Mouse (Mus musculus): Measurements from ENCODE around the gene Ccl4.

Ccl4 gene

DNA sequence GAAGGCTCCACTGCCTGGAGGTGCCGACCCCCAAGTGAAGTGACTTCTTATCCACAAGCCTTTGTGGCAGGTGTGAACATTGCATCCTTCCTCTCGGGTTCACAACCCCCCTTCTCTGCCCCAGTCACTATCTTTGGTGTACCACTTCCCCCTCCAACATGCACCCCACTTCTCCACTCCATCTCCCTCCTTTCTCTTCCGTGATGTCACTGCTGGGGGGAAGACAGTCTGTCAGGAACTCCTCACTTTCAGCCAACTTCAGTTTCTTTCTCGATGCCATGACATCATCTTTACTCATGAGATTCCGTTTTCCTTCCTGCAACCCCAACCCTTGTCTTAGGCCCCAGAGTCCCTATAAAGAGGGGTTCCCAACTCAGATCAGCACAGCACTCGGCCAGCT lies at the start of gene Ccl4:
TSS of gene Ccl4 (plus strand) at position 381 of the 400 bp plus-strand sequence.
- DNase-seq (ENCODE audit: low read depth, low spot score), result peak; percentile 19

DNA sequence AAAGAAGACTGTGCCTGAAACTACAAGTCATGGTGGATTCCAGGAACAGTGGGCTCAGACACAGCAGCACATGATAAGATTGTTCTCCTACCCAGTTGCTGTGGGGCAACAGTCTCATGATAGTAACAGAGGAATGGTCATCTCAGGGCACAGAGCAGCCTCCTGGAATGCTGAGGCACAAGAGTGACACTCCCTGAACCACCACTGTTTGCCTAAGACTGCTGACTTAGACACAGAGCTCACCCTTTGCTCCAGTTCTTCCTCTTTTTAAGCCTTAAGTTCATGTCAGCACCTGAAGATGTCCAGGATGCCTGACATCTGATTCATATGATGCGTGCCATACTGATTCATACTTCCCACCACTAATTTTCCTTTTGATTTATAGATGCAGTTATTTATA lies 45.8 kb upstream of the Ccl4 start:
- DNase-seq (ENCODE audit: low read depth, low spot score), result no peak

DNA sequence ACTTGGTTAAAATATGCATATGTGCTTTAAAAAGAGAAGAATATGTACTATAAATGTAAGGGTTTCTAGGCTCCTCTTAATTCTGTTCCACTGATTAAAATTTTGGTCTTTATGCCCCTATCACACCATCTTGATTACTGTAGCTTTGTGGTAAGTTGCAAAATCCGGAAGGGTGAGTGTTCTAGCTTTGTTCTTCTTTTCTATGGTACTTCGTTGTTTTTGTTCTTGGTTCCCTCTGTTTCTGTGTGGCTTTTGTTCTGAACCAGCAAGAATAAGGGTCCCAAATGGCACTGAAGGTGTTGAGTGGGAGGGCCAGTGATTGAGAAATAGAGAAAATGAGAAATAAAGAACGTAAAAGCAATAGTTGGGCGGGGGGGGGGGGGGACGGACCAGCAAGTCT lies 44.1 kb upstream of the Ccl4 start:
- DNase-seq (ENCODE audit: low read depth, low spot score), result no peak

DNA sequence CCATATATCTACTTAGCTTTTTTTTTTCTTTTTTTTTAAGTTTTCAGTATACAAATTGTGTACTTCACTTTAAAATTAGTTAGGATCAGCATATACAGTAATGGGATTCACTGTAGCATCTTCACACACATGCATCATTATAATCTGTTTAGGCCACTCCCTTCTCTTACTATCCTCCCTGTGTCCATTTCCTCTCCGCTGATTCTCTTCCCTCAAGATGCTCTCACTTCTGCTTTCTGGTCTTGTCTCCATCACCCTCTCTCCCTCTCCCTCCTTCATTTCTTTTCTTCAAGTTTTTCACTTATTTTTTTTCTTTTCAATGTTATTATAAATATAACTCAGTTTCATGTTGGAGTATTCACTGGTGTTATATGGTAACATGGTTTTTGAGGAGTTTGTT lies 43.3 kb upstream of the Ccl4 start:
- no peak for DNase-seq (ENCODE audit: low read depth, low spot score)

DNA sequence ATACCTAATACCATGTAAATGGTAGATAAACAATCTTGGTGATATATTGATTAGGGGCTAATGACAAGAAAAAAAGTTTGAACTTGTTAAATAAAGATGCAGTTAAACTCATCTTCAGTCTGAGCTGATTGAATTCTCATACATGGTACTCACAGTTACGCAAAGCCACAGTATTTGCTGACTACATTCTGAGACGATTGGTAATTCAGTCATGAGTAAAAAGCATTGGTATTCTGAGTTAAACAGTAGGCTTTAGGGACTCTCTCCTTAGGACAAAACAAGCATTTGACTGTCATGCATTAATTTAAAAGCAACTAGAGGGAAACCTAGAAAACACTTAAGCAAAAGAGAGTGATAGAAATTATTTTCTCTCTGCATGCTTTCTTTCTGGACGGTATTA lies 38.8 kb upstream of the Ccl4 start:
- no peak for DNase-seq (ENCODE audit: low read depth, low spot score)

DNA sequence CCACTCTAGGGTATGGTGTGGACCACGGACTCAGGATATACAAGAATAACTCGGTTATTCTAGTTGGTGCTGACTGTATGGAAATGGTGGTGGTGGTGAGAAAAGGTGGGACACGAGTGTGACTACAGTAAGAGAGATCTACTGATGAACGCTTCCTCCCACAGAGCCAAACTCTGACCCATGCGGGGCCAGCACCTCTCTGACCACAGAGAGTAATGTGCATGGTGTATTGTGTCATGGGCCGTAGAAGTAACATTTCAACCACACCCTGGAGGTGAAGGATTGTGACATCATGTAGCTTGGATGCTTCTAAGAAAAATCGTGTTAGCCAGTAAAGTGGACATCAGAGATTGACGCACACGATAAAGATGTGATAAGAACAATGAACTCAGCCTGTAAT lies 33.6 kb upstream of the Ccl4 start:
- DNase-seq (ENCODE audit: low read depth, low spot score), result no peak

DNA sequence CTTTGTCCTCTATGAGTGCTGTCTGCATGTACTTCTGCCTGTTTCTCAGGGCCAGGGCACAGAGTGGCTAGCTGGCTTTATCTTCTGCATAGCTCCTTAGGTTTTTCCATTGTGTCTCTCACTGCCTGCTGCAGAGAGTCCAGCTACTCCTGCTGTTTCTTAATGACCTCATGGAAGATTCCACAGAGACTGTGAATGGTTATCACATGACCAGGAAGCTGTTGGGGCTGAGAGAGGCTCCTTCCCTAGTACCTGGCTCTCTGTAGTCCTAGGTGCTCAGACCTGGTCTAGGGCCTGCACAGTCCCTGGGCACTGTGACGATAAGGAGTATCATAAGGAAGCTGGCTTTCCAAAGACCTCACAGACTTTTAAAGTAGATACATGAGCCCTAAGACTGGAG lies 31.8 kb upstream of the Ccl4 start:
- DNase-seq (ENCODE audit: low read depth, low spot score), result peak; percentile 11

DNA sequence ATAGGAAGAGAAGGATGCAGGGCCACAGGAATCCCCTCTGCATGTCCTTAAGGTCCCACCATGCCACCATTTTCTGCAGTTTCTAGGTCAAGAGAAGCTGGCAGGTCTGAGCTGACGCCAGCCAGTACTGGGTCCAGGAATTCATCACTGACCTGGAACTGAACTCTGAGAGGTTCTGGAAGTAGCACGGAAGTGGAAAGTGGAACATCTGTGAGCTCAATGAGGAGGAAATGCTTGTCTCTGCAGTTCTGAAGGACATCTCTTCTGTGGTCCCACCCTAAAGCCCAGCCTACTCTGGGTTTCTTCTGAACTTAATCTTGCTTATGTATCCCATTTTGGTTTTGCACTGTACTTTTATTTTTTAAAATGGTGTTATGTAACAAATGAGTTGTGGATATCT lies 31.3 kb upstream of the Ccl4 start:
- DNase-seq (ENCODE audit: low read depth, low spot score), result no peak

DNA sequence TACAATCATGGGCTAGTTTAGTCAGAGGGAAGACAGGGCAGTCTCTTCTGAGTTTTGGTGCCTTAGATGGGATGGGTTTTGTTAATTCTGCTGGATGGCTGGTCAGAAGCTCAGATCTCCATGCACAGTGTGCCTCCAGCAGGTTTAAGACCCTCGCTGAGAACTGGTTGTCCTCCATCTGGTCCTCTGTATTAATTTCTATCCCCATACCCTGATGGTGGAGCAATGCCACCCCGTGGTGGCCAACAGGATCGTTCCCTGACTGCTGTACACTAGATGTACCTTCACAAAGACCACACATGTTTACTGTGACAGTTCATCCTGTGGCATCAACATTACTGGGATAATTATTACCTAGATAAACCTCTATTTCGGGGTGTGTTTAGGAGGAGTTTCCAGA lies 29.6 kb upstream of the Ccl4 start:
- DNase-seq (ENCODE audit: low read depth, low spot score), result no peak

DNA sequence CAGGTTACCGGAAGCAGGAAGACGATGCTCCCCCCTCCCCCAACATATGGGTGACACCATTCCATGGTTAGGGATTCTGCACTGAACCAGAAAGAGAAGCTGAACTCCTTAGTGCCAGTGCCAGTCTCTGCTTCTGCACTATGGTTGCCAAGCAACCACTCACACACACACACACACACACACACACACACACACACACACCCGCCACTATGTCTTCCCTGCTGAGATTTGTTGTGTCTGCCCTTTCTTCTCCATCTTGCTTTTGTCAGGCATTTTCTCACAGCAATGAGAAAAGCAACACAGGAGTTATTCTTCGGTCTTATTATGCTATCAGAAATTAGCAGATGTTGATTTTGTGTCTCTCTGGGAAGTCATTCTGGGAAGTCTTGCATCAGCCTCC lies 28.0 kb upstream of the Ccl4 start:
- DNase-seq (ENCODE audit: low read depth, low spot score), result peak; percentile 21

DNA sequence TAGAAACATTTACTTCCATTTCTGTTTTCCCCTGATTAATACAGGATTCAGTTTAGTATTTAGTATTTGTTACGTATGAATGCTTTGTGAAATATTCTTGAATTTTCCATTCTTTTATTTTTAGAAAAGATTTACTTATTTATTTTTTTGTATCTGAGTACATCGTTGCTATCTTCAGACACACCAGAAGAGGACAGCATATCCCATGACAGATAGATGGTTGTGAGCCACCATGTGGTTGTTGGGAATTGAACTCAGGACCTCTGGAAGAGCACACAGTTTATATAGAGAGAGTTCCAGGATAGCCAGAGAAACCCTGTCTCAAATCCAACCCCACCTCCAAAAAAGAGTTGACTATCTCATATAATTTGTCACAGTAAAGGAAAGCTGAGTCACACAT lies 27.5 kb upstream of the Ccl4 start:
- no peak for DNase-seq (ENCODE audit: low read depth, low spot score)

DNA sequence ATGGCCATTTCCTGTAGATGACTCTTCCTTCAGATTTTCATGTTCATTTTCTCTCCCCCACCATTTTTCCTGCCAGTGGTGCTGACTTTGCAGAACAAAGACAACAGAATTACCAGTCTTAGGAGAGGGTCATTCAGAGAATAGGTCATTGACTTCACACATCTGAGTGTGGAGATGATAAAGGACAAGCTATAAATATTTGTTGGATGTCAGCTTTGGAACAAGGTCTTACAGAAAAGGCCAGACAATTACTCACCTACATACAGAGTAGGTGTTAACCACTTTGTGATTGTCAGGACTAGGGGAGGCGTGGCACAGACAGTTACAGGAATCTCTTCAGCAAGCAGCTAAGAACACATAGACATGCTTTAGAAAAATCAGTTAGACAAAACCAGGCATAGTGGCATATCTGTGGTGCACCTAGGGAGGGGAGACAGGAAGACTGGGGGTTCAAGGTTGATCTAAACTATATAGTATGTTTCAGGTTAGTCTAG lies 25.6 kb upstream of the Ccl4 start:
- no peak for DNase-seq (ENCODE audit: low read depth, low spot score)

DNA sequence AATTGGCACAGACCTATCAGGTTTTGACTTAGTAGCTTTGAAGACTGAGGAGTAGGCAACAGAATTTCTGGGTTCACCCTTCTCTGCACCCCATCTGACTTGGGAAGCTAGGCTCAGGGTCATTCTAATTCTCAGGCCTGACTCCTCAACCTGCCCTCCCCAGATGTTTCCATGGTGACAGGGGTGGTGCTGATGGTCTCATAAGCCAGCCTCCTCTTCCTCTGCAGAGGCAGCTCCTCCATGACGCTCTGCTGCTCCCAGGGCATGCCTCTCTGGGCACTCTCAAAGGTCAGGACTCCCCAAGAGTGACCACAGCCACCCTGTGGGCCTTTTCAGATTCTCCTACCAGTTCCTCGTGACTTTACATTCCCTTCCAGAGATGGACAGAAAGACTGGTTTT lies 23.4 kb upstream of the Ccl4 start:
- DNase-seq (ENCODE audit: low read depth, low spot score), result no peak

DNA sequence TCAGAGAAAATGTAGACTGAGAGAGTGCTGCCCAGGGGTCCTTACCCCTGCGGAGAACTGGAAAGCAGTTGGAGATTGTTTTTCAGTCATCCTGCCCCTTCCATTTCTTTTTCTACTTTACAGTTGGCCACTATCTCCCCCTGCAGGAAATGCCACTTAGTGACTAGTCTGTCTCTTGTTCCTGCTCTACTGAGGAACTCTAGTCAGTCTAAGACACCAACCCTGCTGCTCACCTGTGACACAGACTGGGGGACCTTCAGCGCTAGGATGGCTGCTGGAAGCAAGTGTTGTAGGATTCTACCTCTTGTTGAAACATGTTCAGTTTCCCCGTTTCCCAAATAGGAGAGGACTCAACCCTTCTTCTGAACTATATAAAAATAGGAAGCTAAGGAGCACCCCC lies 22.9 kb upstream of the Ccl4 start:
- no peak for DNase-seq (ENCODE audit: low read depth, low spot score)

DNA sequence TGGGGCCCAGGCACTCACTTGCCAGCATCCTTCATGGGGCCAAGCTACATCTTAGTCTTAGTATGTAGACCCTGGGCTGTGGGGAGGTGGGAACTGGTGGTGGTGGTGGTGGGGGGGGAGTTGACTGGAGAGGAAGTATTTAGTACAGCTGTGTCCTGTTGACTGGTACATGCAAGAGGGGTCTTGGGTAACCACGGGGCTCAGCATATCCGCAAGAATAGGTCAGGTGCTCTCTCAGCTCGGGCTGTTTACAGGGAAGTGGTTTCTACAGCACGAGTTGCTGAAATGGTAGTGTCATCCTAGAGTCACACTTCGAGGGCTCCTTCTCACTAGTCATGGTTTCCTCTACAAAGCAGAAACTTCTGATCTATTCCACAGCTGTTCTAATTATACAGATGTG lies 22.2 kb upstream of the Ccl4 start:
- peak; percentile 35 for DNase-seq (ENCODE audit: low read depth, low spot score)

DNA sequence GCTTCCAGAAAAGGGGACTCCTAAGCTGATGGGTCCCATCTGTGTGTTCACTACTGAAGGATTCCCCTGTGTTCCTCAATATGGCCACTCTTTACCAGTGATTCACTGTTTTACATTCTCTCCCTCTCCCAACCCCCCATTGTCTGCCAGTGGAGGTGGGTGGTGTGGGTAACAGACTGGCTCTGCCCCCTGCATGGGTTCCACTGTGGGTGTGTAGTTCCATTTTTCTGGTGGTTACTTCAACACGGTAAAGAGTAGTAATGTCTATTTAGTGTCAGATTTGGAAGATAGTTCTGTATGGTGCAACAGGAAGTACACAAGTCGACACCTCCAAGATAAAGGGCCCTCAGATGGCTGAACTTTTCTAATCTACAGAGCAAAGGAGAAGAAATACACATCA lies 21.2 kb upstream of the Ccl4 start:
- no peak for DNase-seq (ENCODE audit: low read depth, low spot score)

DNA sequence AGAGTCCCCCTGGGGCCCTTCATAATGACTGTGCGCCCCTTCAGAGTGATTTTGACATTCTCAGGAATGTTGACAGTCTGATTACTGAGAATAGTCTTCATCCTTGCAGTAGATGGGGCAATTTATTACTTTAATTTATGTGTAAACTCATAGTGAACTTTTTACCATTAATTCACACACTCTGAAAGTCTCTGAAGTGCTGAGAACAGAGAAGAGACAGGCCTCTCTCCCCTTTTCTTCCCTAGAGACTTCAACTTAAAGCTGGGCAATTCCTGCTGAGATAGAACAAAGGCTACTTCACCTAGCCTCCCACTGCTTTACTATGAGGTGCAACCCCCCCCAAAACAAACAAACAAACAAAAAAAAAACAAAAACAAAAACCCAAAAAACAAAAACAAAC lies 16.9 kb upstream of the Ccl4 start, which contains the start of gene Rpl9-ps1:
TSS of gene Rpl9-ps1 (minus strand) at position 101 of the 400 bp plus-strand sequence.
- no peak for DNase-seq (ENCODE audit: low read depth, low spot score)

DNA sequence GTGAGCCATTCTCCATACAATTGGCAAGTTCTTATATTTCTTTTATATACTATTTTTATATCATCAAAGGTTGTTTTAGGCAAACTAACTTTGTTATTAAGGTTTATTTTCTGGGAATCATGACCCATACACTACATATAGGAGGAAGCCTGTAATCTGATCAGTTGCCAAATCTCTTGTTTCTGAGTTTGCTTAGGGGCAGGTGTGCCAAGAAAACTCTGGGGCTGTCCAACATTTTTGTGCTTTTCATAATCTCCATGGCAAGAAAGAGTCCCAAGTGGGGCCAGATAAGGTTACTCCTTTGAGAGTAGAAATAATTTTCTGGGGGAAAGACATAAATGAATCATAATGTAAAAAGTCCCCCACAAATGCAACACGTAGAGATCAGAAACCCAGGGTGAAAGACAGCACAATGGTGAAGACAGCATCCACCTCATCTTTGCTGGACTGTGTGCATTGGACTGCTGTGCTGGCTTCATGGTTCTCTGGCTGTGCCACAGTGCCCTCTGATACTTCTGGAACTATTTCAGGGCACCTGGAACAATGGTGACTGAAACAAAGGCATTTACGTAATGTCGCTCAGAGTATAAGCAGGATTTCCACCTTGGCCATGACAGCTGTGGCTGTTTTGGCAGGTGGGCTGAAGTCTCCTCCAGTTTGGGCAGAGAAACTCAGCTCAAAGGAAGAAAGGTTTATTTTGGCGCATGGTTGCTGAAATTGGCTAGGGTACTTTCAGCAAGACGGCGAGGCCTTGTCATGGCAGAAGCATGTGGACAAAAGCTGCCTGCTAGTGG lies 15.8 kb upstream of the Ccl4 start:
- DNase-seq (ENCODE audit: low read depth, low spot score), result no peak

DNA sequence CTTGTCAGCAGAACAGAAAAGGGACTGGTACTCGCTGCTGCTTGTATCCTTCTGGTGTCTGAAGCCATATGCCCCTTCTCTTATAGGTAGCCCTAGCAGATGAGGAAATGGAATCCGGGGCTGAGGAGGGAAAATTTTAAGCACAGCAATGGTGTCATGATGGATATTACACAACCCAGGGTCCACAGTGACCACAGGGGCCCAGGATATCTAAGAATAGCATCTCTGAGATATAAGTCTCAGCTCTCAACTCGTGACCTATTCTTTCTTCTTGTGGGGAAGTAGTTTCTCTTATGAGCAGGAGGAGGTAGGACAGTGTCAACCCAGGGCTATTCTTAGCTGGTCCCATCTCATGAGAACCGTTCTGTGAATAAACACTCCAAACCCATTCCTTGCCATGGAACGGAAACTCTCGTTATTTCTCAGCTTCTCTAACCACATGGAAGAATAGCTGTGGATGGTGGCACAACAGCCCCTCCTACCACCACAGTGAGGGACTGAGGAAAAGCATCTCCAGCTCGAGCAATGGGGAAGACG lies 13.0 kb upstream of the Ccl4 start, which contains the start of gene Ccl3:
TSS of gene Ccl3 (minus strand) at position 51 of the 537 bp plus-strand sequence.
- peak; percentile 23 for DNase-seq (ENCODE audit: low read depth, low spot score)

DNA sequence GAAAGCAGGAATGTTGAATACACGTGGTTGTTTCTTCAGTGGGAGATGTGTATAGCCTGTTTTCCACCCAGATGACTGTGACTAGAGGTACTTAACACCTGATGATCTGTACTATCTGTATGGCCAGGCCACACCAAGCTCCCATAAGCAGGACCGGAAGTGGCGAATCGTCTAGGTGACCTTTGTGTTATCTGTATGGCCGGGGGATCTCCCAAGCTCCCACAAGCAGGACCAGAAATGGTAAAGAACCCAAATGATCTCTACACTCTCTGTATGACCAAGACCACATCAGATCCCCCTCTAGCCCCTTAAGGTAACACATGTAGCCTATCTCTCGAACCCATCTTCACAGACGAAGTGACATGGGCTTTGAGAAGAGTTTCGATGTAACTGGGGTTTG lies 7.8 kb upstream of the Ccl4 start:
- no peak for DNase-seq (ENCODE audit: low read depth, low spot score)

DNA sequence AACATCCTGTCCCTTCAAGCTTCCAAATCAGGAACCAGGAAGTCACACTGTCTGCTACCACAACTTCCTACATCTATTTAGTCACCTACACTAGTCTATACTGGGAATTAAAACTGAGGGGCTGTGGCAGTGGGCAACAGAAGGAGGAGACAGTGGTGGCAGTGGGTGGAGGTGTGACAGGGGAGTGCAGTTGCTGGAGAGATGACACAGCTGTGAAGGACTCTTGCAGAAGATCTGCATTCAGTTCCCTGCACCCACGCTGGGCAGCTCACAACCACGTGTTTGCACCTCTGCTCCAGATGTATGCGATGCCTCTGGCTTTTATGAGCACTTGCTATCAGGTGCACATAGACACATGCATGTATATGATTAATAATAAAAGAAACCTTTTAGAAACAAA lies 4.9 kb upstream of the Ccl4 start:
- DNase-seq (ENCODE audit: low read depth, low spot score), result peak; percentile 11

DNA sequence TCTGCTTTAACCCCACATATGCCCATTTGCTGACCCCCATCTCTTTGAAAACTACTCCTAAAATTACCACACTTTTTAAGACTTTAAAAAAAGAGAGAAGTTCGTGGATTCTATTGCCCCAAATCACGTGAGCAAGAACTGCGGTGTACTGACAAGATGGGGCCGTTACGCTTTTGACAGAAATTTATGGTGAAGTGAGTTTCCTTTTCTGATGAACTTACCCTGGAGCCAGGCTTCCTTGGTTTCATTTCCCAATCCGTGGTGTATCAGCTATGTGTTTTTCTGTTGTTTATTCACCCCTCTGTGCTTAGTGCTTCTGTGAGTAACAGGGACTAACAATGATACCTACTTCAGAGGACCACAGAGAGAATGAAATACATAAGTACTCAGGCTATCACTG lies 3.6 kb upstream of the Ccl4 start:
- no peak for DNase-seq (ENCODE audit: low read depth, low spot score)

DNA sequence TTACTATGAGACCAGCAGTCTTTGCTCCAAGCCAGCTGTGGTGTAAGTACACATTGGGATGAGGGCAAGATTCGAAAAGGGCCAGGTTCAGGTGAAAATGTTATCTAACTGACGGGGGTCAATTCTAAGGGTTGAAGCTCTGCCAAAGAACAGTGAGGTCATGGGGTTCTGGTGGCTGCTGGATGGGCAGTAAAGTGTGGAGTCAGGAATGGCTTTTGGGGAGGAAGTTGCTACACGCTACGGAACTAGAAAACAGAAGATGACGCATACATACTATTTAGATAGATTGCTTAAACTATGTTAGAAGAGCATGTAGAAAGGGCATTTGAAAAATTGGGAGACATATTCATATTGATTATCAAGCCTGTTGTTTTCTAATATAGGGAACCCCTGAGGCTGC lies 1.1 kb downstream of the Ccl4 start:
- DNase-seq (ENCODE audit: low read depth, low spot score), result no peak
